Mouse (Mus musculus) spleen, adult 12 weeks (tissue): ENCODE data around the gene Ythdc1.
"Not testable (repeated sequence)": the region's sequence is repeated elsewhere in the genome, so short reads cannot be mapped to it uniquely, and the experiment has no call there.

Experiments
- DNase-seq: peaks from one replicate; pipeline ENCODE4 v3.0.0; 2022; ENCODE audit warnings: low spot score

Gene Ythdc1

DNA sequence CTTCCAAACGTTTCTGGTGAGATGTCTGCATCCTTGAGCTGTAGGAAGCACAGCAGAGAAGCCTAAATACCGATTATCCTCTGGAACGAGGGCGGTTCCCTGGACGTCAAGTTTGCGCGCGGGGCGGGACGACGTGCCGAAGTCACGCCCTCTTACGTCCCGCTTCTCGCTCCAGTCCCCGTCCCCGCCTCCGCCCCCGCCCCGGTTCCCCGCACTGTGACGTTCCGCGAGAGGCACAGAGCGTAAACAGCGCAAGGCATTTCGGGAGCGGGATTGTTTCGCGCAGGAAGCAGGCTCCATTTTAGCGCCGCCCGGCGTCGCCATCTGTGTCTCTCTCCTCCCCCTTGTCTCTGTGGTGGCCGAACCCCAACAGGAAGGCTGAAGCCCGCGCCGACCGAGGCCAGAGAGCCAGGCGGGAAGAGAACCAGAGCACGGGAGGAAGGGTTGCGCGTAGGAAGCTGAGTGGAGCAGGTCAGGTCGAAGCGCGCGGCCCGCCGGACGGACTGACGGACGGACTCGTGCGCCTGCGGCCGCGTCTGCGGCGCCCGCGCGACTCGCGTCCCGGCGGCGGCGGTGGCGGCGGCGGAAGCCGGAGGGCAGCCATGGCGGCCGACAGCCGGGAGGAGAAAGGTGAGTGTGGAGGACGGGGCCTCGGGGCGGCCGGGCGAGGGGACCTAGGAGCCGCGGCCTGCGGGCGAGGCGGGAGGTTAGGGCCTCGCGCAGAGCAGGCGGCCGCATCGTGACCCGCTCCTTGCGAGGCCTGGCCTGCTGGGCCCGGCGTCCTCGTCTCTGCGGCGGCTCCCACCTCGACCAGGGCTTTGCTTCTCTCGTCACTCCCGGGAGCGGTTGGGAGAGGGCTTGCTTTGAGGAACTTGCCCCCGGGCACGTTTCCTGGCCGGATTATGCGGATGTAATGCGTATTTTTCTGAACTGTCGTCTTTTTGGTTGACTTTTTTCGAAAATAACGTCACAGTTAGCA is at the start of gene Ythdc1:
Ythdc1 (plus strand) TSS at position 260 of the 979 bp plus-strand sequence.
- DNase-seq = peak; percentile 87

DNA sequence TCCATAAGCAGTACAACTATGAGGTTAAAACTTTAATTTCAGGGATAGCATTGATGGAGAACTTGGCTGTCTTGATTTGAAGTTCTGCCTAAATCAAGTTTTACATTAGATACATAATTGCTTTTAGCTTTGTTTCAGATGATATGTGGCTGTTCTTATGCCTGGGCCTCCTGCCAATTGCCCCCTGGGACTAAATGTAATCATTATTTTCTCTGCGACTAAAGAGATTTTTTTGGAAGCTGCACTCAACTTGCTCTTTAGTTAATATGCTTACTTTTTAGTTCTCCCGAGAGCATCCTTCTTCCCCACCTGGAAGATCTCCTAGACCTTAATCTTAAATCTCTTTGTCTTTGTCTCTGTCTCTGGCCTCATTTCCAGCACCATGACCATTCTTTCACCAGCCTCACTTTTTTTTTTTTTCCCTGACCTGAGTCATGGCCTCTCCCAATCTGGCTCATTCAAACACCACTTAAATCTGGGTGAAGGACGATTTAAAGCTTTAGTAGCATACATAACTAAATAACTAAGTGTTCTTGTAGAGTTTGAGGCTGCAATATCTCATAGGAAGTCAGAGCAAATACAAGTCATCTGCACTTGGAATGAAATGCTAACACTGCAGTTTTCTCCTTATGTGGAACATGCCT is 34.9 kb upstream of the Ythdc1 start:
- DNase-seq = no peak

DNA sequence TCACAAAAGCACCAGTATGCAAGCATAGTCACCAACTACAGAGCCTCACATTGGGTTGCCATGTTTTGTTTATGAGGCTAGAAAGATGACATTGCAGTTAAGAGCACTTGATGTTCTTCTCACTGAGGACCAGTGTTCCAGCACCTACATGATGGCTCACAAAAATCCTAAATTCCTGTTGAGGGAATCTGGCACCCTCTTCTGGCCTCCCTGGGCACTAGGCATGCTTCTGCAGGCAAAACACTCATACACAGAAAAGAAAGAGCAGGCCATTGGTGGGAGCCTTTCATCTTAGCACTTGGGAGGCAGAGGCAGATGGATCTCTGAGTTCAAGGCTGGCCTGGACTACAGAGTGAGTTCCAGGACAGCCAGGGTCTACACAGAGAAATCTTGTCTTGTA is 33.0 kb upstream of the Ythdc1 start:
- no peak for DNase-seq

DNA sequence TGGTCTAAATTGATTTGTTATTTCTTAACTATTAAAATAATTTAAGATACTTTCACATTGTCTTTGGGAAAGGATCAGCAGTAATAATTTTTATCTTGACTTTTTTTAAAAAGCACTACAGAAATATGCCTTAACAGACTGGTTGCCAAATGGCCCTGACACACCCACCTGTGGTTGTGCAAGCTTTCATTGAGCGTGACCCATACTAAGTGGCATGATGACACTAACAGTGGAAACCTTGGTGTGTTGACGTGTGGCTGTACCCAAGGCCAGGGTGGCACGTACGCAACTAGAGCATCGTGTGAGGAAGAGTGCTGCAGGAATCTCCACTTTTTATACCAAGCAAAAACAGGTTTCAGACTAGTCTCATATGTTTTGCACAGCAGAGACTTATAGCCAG is 27.1 kb upstream of the Ythdc1 start:
- no peak for DNase-seq

DNA sequence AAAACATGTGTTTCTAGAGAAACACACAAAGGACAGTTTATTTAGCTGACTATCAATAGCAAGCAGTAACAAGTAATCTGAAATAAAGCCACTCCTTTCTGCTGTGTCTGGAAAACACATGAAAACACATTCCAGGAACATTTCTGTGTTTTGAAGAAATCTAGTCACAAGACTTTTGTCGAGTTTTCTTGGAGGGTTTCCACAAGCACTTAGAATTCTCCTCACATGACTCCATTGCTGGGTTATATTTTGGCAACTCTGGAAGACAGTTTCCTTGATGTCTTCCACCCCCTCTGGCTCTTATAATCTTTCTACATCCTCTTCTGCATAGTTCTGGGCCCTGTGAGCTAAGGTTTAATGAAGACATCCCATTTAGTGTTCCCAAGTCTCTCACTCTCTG is 25.6 kb upstream of the Ythdc1 start:
- no peak for DNase-seq

DNA sequence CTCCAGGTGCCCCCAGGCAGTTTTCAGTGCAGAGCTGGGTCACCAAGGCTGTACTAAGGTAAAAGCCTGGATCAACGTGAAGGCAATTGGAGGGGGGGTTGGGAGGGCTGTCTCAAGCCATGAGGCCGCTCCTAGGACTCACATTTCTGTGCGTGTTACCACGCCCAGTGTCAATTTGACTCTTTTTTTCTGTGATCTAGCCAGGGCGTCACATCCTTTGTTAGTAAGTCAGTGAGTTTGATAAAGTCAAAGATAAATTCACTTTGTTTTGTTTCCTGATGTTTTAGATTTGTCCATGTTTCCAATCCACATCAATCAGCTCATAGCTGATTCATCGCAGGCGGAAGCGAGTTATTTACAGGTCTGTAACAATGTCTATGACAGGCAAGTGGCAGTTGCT is 21.0 kb upstream of the Ythdc1 start:
- no peak for DNase-seq

DNA sequence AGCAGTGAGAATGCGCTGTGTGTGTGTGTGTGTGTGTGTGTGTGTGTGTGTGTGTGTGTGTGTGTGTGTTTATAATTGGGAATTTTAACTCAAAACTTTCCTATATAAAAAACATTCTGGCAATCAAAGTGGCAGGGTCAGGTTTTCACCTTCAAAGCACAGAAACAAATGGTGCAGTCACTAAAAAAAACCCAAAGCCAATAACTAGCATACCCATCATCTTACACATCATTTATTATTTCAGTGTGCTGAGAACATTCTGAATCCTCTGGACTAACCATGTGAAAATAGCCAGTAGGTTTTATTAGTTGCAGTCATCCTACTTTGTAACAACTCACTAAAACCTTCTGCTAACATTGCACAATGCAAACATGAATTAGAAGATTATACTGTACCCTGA is 19.8 kb upstream of the Ythdc1 start:
- no peak for DNase-seq

DNA sequence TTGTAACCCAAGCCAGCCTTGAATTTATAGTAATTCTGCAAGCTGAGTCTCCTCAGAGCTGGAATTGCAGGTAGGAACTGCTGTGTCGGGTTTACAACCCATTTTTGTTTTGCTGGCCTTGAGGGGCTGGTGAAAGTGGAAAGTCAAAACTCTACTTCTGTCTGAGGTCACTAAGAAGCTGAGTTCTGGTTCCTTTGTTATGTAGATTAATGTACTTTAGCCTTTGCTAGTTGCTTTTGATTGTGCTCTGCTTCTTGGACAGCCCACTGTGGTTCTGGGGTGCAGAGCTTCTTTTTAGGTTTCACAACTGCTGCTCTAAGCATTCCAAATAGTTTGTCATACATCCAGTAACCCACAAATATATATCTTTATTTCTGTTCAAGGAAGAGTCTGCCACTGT is 17.2 kb upstream of the Ythdc1 start:
- no peak for DNase-seq

DNA sequence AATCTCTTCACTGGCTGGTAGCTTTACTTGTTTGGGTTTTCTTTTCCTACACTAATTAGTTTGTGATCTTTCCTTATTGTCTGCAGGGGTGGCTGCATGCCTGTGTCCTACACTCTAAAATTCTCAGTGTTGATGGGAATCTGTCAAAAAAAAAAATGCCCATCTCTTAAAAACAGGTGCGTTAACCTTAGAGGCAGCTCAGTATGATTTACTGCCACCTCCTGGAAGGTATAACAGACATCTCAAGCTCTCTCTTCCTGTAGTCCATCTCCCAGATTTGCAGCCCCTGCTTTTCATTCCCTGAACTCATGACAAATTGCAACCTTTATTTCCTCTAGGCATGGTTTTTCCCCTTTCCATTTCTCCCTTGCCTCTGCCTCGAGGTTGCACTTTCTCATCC is 14.1 kb upstream of the Ythdc1 start:
- DNase-seq = no peak

DNA sequence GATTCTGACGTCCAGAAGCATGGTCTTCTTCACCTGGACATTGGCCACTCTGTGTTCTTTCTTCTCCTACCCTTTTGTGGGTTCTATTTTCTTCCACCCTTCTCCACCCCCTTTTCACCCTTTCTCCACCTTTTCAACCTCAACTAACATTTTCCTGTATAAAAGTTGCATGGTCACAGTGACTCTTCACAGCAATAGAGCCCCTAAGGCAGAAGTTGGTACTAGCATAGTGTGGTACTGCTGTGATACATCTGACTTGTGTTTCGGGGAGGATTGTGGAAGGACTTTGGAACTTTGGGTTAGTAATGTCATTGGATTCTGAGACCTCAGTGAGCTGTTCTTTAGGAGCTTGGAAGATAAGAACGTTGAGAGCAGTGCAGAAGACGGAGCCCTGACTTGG is 11.8 kb upstream of the Ythdc1 start:
- DNase-seq = no peak

DNA sequence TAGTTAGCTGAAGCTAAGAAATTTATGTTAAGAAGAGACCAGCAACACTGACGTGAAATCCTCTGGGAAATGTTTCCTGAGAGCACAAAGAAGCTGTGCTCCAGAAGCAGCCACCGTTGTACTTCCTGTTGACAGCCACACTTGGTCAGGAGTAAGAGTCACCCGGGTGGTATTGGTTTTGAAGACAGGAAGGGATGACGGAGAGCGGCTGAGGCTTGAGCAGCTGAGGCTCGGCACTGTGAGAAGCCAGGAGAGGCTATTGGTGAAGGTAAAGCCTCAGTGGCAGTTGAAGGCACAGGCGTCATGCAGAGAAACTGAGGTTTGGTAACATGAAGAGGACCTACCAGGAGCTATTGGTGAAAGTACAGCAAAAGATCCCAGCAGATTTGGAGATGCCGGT is 11.2 kb upstream of the Ythdc1 start:
- no peak for DNase-seq

DNA sequence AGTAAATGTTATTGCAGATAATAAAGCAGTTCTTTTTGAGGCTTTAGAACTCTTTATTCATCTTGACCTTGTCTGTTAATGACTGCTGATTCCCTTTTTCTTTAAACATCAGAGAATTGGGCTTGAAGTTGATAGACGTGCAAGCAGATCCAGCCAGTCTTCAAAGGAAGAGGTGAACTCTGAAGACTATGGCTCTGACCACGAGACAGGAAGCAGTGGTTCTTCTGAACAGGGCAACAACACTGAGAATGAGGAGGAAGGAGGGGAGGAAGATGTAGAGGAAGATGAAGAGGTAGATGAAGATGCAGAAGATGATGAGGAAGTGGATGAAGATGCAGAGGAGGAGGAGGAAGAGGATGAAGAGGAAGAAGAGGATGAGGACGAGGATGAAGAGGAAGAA is 12.8 kb downstream of the Ythdc1 start:
- DNase-seq = no peak

DNA sequence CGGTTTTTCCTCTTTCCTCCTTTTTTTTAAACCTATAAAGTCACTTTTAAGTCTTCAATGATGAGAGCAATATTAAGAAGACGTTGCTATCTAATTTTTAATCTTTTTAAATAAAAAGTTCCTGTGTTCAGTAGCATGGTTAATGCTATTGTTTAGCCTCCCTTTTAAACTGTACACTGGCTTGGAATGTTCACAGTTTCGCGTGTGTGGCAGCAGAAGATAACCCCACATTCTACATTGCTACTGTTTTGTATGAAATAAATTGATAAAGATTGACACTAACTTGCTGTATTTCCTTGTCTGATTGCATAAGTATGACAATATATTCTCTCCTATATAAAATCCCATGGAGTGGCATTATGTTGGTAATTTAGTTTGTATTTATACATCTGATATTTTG is 32.4 kb downstream of the Ythdc1 start:
- DNase-seq = not testable (repeated sequence)

DNA sequence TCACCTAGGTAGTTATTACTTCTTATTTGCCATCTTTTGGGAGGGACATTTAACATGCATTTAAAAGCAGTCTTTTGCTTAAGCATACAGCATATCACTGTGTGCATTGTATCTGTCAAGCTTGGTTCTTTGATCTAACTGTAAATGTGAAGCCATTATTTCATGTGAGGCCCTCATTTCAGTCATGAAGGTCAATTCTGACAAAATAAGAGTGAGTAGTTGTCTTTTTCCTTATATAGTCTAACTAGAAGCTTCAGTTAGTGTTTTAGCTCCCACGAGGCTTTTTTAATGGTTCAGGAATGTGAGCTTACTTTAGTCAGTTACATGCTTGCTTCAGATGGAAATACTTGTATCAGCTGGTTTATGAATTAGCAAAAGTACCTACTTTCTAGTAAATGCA is 34.1 kb downstream of the Ythdc1 start:
- DNase-seq = no peak

DNA sequence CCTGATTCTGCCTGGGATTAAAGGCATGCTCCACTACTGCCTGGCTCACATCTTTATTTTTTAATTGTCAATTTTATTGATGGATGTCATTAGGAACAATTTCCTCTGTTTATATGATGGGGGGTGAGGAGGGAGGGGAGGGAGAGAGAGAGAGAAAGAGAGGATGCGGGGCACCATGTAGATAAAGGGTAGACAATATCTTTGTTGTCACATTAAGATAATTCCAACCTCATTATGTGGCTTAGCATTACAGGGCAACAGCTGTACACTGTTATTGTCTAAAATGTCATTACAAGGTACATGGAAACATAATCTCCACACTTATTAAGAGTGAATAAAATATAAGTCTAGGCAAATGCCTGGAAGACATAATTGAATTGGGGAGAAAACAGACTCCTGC is 35.5 kb downstream of the Ythdc1 start:
- no peak for DNase-seq

DNA sequence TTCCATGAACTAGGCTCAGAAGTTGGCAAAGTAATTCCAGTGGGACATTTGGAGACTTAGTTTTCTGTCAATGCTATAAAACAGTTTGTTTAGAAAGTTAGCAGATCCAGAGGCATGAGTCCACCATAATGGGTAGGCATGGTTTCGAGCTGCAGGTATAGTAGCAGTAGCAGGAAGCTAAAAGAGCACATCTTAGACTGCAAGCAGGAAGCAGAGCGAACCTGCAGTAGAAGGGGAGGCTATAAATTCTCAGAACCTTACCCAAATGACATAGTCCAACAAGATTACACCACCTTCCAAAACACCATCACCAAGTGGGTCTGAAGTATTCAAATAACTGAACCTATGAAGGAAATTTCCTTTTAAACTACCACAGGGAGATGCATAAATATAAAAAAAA is 36.2 kb downstream of the Ythdc1 start:
- no peak for DNase-seq

DNA sequence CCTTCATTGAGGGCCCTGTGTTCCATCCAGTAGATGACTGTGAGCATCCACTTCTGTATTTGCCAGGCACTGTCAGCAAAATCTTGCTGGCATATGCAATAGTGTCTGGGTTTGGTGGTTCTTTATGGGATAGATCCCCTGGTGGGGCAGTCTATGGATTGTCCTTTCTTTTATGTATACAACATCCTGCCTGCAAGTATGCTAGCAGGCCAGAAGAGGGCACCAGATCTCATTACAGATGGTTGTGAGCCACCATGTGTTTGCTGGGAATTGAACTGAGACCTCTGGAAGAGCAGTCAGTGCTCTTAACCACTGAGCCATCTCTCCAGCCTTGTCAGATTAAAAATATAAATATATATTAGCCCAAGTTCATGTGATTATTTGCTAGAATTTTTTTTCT is 37.2 kb downstream of the Ythdc1 start:
- not testable (repeated sequence) for DNase-seq

DNA sequence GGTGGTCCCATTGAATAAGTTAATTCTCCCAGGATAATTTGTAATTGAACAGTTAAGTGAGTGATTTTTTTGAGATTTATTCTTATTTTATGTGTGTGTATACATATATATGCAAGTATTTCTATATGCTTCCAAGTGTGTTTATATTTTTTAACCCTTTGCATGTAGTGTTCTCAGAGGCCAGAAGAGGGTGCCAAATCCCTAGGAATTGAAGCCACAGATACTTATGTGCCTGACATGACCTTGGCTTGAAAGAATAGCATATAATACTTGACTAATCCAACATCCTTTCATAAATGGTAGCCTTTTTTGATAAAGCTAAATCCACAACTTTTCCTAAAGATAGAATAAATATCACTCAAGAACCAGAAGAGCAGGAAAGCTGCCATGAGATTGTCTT is 46.1 kb downstream of the Ythdc1 start:
- no peak for DNase-seq

DNA sequence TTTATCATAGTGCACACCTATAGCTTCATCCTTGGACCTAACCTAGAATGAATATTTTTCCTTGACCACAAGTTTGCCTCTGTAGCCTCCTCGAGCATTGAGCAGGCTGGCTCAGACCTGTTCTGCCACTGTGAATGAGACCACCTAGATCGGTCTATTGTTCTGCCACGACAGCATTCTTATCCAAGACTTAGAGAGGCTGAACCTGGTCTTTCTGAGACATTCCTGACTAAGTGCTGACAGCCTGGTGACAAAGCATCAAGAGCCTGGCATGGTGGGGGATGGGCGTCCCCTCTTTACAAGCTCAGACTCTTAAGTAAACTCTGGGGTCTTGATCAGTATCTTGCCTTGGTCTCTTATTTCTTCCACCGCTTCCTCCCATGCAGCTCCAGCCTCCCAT is 47.6 kb downstream of the Ythdc1 start:
- no peak for DNase-seq

DNA sequence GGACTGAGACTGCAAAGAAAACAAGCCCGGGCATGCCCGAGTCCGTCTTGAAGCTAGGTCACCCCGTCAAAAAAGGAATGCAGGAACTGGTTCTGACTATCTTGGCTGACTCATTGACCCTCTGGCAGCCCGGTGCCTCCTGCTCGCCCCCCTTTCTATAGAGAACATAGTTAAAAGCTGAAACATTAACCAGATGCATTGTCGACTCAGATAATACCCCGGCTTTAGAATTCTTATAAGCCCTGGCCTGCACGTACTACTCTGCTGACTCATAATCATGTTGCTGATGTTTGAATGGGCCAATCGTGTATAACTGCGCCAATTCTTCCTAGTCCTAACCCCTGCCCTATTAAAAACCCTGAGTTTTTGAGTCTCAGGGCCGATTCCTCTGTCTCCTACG is 52.5 kb downstream of the Ythdc1 start:
- DNase-seq = not testable (repeated sequence)

DNA sequence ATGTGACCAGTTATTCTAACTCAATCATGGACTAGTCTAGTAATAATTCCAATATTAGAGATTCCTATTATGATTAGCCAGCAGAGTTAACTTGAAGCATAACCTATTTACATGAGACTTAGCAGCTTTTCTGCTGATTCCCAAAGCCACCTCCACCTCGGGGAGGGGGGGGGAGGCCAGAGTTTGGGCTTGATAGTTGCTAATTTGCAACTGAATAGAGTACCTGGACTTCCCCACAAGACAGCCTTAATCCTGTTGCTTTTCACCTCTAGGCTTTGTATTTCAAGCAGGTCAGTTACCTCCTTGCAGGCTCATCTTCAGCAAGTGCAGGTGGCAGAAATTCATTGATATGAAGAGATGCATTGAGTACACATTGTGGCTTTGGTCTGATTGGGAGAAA is 53.7 kb downstream of the Ythdc1 start:
- no peak for DNase-seq

DNA sequence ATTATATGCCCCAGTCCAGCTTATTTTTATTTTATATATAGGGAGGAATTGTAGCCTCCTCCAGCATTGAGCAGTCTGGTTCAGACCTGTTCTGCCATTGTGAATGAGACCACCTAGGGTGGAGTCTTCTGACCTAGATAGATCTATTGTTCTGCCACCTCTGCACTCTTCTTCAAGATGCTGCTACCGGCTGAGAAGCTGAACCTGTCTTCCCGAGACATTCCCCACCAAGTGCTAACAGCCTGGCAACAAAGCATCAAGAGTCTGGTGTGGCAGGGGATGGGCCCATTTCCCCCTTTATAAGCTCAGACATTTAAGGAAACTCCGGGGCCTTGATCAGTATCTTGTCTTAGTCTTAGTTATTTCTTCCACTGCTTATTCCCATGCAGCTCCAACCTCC is 54.3 kb downstream of the Ythdc1 start:
- DNase-seq = no peak

DNA sequence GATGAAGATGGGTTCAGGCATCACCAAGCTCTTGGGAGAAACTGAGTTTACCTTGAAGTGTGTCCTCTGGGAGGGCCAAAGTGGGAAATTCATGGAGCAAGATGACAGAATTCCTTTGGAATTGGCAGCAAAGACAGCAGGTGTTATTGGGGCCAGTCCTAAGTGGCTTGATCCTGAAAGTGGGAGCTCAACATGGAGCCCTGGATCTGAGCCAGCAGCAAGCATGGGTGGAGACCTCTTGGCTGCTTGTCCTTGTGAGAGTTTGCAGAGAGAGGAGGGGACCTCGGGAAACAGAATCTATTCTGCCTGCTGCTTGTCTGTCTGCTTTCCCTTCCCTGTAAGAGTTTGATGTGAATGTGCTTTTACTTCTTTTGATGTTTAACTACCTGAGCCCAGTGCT is 67.9 kb downstream of the Ythdc1 start:
- no peak for DNase-seq
